Mouse (Mus musculus): ENCODE measurements around the gene Kcnn4. TPM values are rescaled to one million over a fixed set of nuclear protein-coding genes. Genes with fewer than 3 reads are reported as not detected.

The Kcnn4 gene
- polyA plus RNA-seq, 1 experiment from 2014 or later = 10.9 TPM

GRCm38 (mm10) chr7:24363228-24363627 is 6.8 kb upstream of the Kcnn4 start:
- ATAC-seq (replicated peaks; ENCODE audit: extremely low read depth, insufficient read depth, low FRiP score) = no peak
- Histone ChIP-seq H3K27ac (ENCODE audit: low read length) (no peak overlapping the region), H3K36me3 (ENCODE audit: control insufficient read depth, insufficient read depth) (no peaks in the 10 kb centered on the region), H3K27me3 (ENCODE audit: control insufficient read depth, insufficient read depth, low read length) (no peaks in the 10 kb centered on the region), H3K4me3 (ENCODE audit: low read length) (no peak overlapping the region), H3K4me2 (ENCODE audit: low read depth, low read length) (no peak overlapping the region), H3K4me1 (ENCODE audit: control insufficient read depth, insufficient read depth, low read length) (no peaks in the 10 kb centered on the region), H3K9ac (ENCODE audit: low read length) (no peak overlapping the region), H3K9me3 (replicated peaks; ENCODE audit: control insufficient read depth, low read length) (0 out of 2 replicates have a peak, but pooled peaks cover 2% of the 10 kb centered on the region)
- 20% methylated on average over 7 of the region's 7 CpGs for WGBS

GRCm38 (mm10) chr7:24364827-24365226 is 5.2 kb upstream of the Kcnn4 start:
- WGBS = 22% methylated on average over 10 of the region's 10 CpGs
- Histone ChIP-seq H3K27ac (ENCODE audit: low read length) (no peak overlapping the region), H3K4me2 (ENCODE audit: low read depth, low read length) (no peak overlapping the region), H3K9ac (ENCODE audit: low read length) (no peak overlapping the region), H3K4me1 (ENCODE audit: control insufficient read depth, insufficient read depth, low read length) (no peaks in the 10 kb centered on the region), H3K4me3 (ENCODE audit: low read length) (no peak overlapping the region), H3K27me3 (ENCODE audit: control insufficient read depth, insufficient read depth, low read length) (no peaks in the 10 kb centered on the region), H3K9me3 (replicated peaks; ENCODE audit: control insufficient read depth, low read length) (0 out of 2 replicates have a peak, but pooled peaks cover 2% of the 10 kb centered on the region), H3K36me3 (ENCODE audit: control insufficient read depth, insufficient read depth) (no peaks in the 10 kb centered on the region)
- ATAC-seq (replicated peaks; ENCODE audit: extremely low read depth, insufficient read depth, low FRiP score) = no peak

- 0 out of 2 replicates have a peak, but pooled peaks cover 2% of the 10 kb centered on the region for H3K27me3 ChIP-seq (ENCODE audit: control insufficient read depth, insufficient read depth, low read length)
- no peak overlapping the region for H3K4me2 ChIP-seq (ENCODE audit: low read depth, low read length)
- ATAC-seq (replicated peaks; ENCODE audit: extremely low read depth, insufficient read depth, low FRiP score) = no peak
- H3K36me3 ChIP-seq (ENCODE audit: control insufficient read depth, insufficient read depth) = no peaks in the 10 kb centered on the region
- H3K4me1 ChIP-seq (ENCODE audit: control insufficient read depth, insufficient read depth, low read length) = no peaks in the 10 kb centered on the region
- 0 out of 2 replicates have a peak, but pooled peaks cover 2% of the 10 kb centered on the region for H3K9me3 ChIP-seq (replicated peaks; ENCODE audit: control insufficient read depth, low read length)
- no peak overlapping the region for H3K27ac ChIP-seq (ENCODE audit: low read length)
- H3K4me3 ChIP-seq (ENCODE audit: low read length) = no peak overlapping the region
- 61% methylated on average over 5 of the region's 5 CpGs for WGBS
- no peak overlapping the region for H3K9ac ChIP-seq (ENCODE audit: low read length)
These were observed 4.6 kb upstream of the Kcnn4 start for GRCm38 (mm10) chr7:24365258-24366014.

- WGBS = 67% methylated on average over 15 of the region's 15 CpGs
- Histone ChIP-seq H3K4me1 (ENCODE audit: control insufficient read depth, insufficient read depth, low read length) (no peaks in the 10 kb centered on the region), H3K27ac (ENCODE audit: low read length) (no peak overlapping the region), H3K4me3 (ENCODE audit: low read length) (no peak overlapping the region), H3K4me2 (ENCODE audit: low read depth, low read length) (no peak overlapping the region), H3K9ac (ENCODE audit: low read length) (no peak overlapping the region), H3K36me3 (ENCODE audit: control insufficient read depth, insufficient read depth) (no peaks in the 10 kb centered on the region), H3K27me3 (ENCODE audit: control insufficient read depth, insufficient read depth, low read length) (0 out of 2 replicates have a peak, but pooled peaks cover 2% of the 10 kb centered on the region), H3K9me3 (replicated peaks; ENCODE audit: control insufficient read depth, low read length) (no peaks in the 10 kb centered on the region)
- ATAC-seq (replicated peaks; ENCODE audit: extremely low read depth, insufficient read depth, low FRiP score) = no peak
These were observed 3.1 kb upstream of the Kcnn4 start for GRCm38 (mm10) chr7:24366716-24367632.

GRCm38 (mm10) chr7:24368226-24368625 is 1.8 kb upstream of the Kcnn4 start:
- ATAC-seq (replicated peaks; ENCODE audit: extremely low read depth, insufficient read depth, low FRiP score) = no peak
- Histone ChIP-seq H3K9ac (ENCODE audit: low read length) (no peak overlapping the region), H3K4me2 (ENCODE audit: low read depth, low read length) (no peak overlapping the region), H3K27me3 (ENCODE audit: control insufficient read depth, insufficient read depth, low read length) (0 out of 2 replicates have a peak, but pooled peaks cover 2% of the 10 kb centered on the region), H3K27ac (ENCODE audit: low read length) (no peak overlapping the region), H3K9me3 (replicated peaks; ENCODE audit: control insufficient read depth, low read length) (no peaks in the 10 kb centered on the region), H3K4me3 (ENCODE audit: low read length) (no peak overlapping the region), H3K36me3 (ENCODE audit: control insufficient read depth, insufficient read depth) (no peaks in the 10 kb centered on the region), H3K4me1 (ENCODE audit: control insufficient read depth, insufficient read depth, low read length) (0 out of 2 replicates have a peak, but pooled peaks cover 2% of the 10 kb centered on the region)
- 59% methylated on average over 4 of the region's 4 CpGs for WGBS

GRCm38 (mm10) chr7:24368946-24369345 is 1.1 kb upstream of the Kcnn4 start:
- no peak overlapping the region for H3K4me2 ChIP-seq (ENCODE audit: low read depth, low read length)
- WGBS = 83% methylated on average over 7 of the region's 7 CpGs
- H3K27ac ChIP-seq (ENCODE audit: low read length) = no peak overlapping the region
- no peaks in the 10 kb centered on the region for H3K9me3 ChIP-seq (replicated peaks; ENCODE audit: control insufficient read depth, low read length)
- H3K36me3 ChIP-seq (ENCODE audit: control insufficient read depth, insufficient read depth) = no peaks in the 10 kb centered on the region
- H3K4me3 ChIP-seq (ENCODE audit: low read length) = no peak overlapping the region
- no peak overlapping the region for H3K9ac ChIP-seq (ENCODE audit: low read length)
- H3K4me1 ChIP-seq (ENCODE audit: control insufficient read depth, insufficient read depth, low read length) = peaks cover 6% of the 10 kb centered on the region
- H3K27me3 ChIP-seq (ENCODE audit: control insufficient read depth, insufficient read depth, low read length) = 0 out of 2 replicates have a peak, but pooled peaks cover 2% of the 10 kb centered on the region
- no peak for ATAC-seq (replicated peaks; ENCODE audit: extremely low read depth, insufficient read depth, low FRiP score)

- H3K4me1 ChIP-seq (ENCODE audit: control insufficient read depth, insufficient read depth, low read length) = peaks cover 8% of the 10 kb centered on the region
- H3K9me3 ChIP-seq (replicated peaks; ENCODE audit: control insufficient read depth, low read length) = no peaks in the 10 kb centered on the region
- 0 out of 2 replicates have a peak, but pooled peaks cover 2% of the 10 kb centered on the region for H3K27me3 ChIP-seq (ENCODE audit: control insufficient read depth, insufficient read depth, low read length)
- 52% methylated on average over 7 of the region's 7 CpGs for whole genome bisulfite sequencing
- H3K9ac ChIP-seq (ENCODE audit: low read length) = peak overlapping the region; percentile 61
- no peaks in the 10 kb centered on the region for H3K36me3 ChIP-seq (ENCODE audit: control insufficient read depth, insufficient read depth)
- H3K4me3 ChIP-seq (ENCODE audit: low read length) = peak overlapping the region; percentile 45
- no peak for ATAC-seq (replicated peaks; ENCODE audit: extremely low read depth, insufficient read depth, low FRiP score)
- H3K4me2 ChIP-seq (ENCODE audit: low read depth, low read length) = peak overlapping the region; percentile 37
- H3K27ac ChIP-seq (ENCODE audit: low read length) = no peak overlapping the region; the same call in 1 of the 2 replicates
These were observed 1.1 kb downstream of the Kcnn4 start for GRCm38 (mm10) chr7:24371012-24371808.

- H3K4me1 ChIP-seq (ENCODE audit: control insufficient read depth, insufficient read depth, low read length) = peaks cover 9% of the 10 kb centered on the region
- H3K27ac ChIP-seq (ENCODE audit: low read length) = no peak overlapping the region; the same call in 1 of the 2 replicates
- H3K9ac ChIP-seq (ENCODE audit: low read length) = no peak overlapping the region
- H3K36me3 ChIP-seq (ENCODE audit: control insufficient read depth, insufficient read depth) = no peaks in the 10 kb centered on the region
- H3K4me3 ChIP-seq (ENCODE audit: low read length) = peak overlapping the region; percentile 45
- H3K9me3 ChIP-seq (replicated peaks; ENCODE audit: control insufficient read depth, low read length) = no peaks in the 10 kb centered on the region
- ATAC-seq (replicated peaks; ENCODE audit: extremely low read depth, insufficient read depth, low FRiP score) = no peak
- peak overlapping the region; percentile 37 for H3K4me2 ChIP-seq (ENCODE audit: low read depth, low read length)
- H3K27me3 ChIP-seq (ENCODE audit: control insufficient read depth, insufficient read depth, low read length) = 0 out of 2 replicates have a peak, but pooled peaks cover 2% of the 10 kb centered on the region
- 47% methylated on average over 3 of the region's 3 CpGs for WGBS
These were observed 1.7 kb downstream of the Kcnn4 start for GRCm38 (mm10) chr7:24371809-24372145.
